Mouse (Mus musculus): Measurements from ENCODE around the gene Mak. TPM values are rescaled to one million over a fixed set of nuclear protein-coding genes. Genes with fewer than 3 reads are reported as not detected.

The Mak gene
- polyA plus RNA-seq, 1 experiment from 2014 or later = 2.9 TPM

GRCm38 (mm10) chr13:41047280-41047679 is 32.2 kb downstream of the Mak start:
- H3K27me3 ChIP-seq (replicated peaks; ENCODE audit: control insufficient read depth, insufficient read depth, low read length) = no peaks in the 10 kb centered on the region
- 83% methylated on average over 6 of the region's 6 CpGs for WGBS
- H3K9ac ChIP-seq (ENCODE audit: low read depth, low read length) = no peak overlapping the region
- no peaks in the 10 kb centered on the region for H3K36me3 ChIP-seq (ENCODE audit: control insufficient read depth, insufficient read depth, low read length)
- H3K4me3 ChIP-seq (ENCODE audit: low read depth, low read length) = no peak overlapping the region
- no peaks in the 10 kb centered on the region for H3K9me3 ChIP-seq (ENCODE audit: control insufficient read depth, low read length)
- no peaks in the 10 kb centered on the region for H3K4me1 ChIP-seq (ENCODE audit: control insufficient read depth, insufficient read depth, low read length)
- no peak overlapping the region for H3K27ac ChIP-seq (replicated peaks; ENCODE audit: low read depth, low read length)
- DNase-seq (ENCODE audit: low spot score) = no peak
- no peak for ATAC-seq (ENCODE audit: low read depth)
- no peak overlapping the region for H3K4me2 ChIP-seq (ENCODE audit: low read depth, low read length)

GRCm38 (mm10) chr13:41045901-41046300 is 33.6 kb downstream of the Mak start:
- DNase-seq (ENCODE audit: low spot score) (no peak), ATAC-seq (ENCODE audit: low read depth) (no peak)
- Histone ChIP-seq H3K9ac (ENCODE audit: low read depth, low read length) (no peak overlapping the region), H3K27me3 (replicated peaks; ENCODE audit: control insufficient read depth, insufficient read depth, low read length) (no peaks in the 10 kb centered on the region), H3K4me2 (ENCODE audit: low read depth, low read length) (no peak overlapping the region), H3K4me1 (ENCODE audit: control insufficient read depth, insufficient read depth, low read length) (no peaks in the 10 kb centered on the region), H3K27ac (replicated peaks; ENCODE audit: low read depth, low read length) (no peak overlapping the region), H3K36me3 (ENCODE audit: control insufficient read depth, insufficient read depth, low read length) (no peaks in the 10 kb centered on the region), H3K9me3 (ENCODE audit: control insufficient read depth, low read length) (no peaks in the 10 kb centered on the region), H3K4me3 (ENCODE audit: low read depth, low read length) (no peak overlapping the region)
- WGBS = 86% methylated on average over 8 of the region's 8 CpGs

- WGBS = 93% methylated on average over 4 of the region's 4 CpGs
- Histone ChIP-seq H3K27me3 (replicated peaks; ENCODE audit: control insufficient read depth, insufficient read depth, low read length) (no peaks in the 10 kb centered on the region), H3K4me1 (ENCODE audit: control insufficient read depth, insufficient read depth, low read length) (no peaks in the 10 kb centered on the region), H3K27ac (replicated peaks; ENCODE audit: low read depth, low read length) (no peak overlapping the region), H3K9me3 (ENCODE audit: control insufficient read depth, low read length) (no peaks in the 10 kb centered on the region), H3K36me3 (ENCODE audit: control insufficient read depth, insufficient read depth, low read length) (no peaks in the 10 kb centered on the region), H3K4me2 (ENCODE audit: low read depth, low read length) (no peak overlapping the region), H3K4me3 (ENCODE audit: low read depth, low read length) (no peak overlapping the region), H3K9ac (ENCODE audit: low read depth, low read length) (no peak overlapping the region)
- DNase-seq (ENCODE audit: low spot score) (no peak), ATAC-seq (ENCODE audit: low read depth) (no peak)
These were observed 37.0 kb downstream of the Mak start for GRCm38 (mm10) chr13:41042511-41042910.

- Histone ChIP-seq H3K9me3 (ENCODE audit: control insufficient read depth, low read length) (no peaks in the 10 kb centered on the region), H3K4me3 (ENCODE audit: low read depth, low read length) (no peak overlapping the region), H3K27ac (replicated peaks; ENCODE audit: low read depth, low read length) (no peak overlapping the region), H3K36me3 (ENCODE audit: control insufficient read depth, insufficient read depth, low read length) (no peaks in the 10 kb centered on the region), H3K4me1 (ENCODE audit: control insufficient read depth, insufficient read depth, low read length) (no peaks in the 10 kb centered on the region), H3K4me2 (ENCODE audit: low read depth, low read length) (no peak overlapping the region), H3K27me3 (replicated peaks; ENCODE audit: control insufficient read depth, insufficient read depth, low read length) (no peaks in the 10 kb centered on the region), H3K9ac (ENCODE audit: low read depth, low read length) (no peak overlapping the region)
- no peak for ATAC-seq (ENCODE audit: low read depth)
- 78% methylated on average over 5 of the region's 5 CpGs for WGBS
- DNase-seq (ENCODE audit: low spot score) = no peak
These were observed 49.4 kb downstream of the Mak start for GRCm38 (mm10) chr13:41030098-41030497.

GRCm38 (mm10) chr13:41022099-41022498 is 57.4 kb downstream of the Mak start:
- no peak overlapping the region for H3K27ac ChIP-seq (replicated peaks; ENCODE audit: low read depth, low read length)
- no peak overlapping the region for H3K4me2 ChIP-seq (ENCODE audit: low read depth, low read length)
- no peak overlapping the region for H3K4me3 ChIP-seq (ENCODE audit: low read depth, low read length)
- H3K4me1 ChIP-seq (ENCODE audit: control insufficient read depth, insufficient read depth, low read length) = peaks cover 5% of the 10 kb centered on the region
- H3K9ac ChIP-seq (ENCODE audit: low read depth, low read length) = no peak overlapping the region
- H3K9me3 ChIP-seq (ENCODE audit: control insufficient read depth, low read length) = no peaks in the 10 kb centered on the region
- peaks cover 50% of the 10 kb centered on the region for H3K36me3 ChIP-seq (ENCODE audit: control insufficient read depth, insufficient read depth, low read length)
- DNase-seq (ENCODE audit: low spot score) = no peak
- 88% methylated on average over 13 of the region's 13 CpGs for WGBS
- H3K27me3 ChIP-seq (replicated peaks; ENCODE audit: control insufficient read depth, insufficient read depth, low read length) = no peaks in the 10 kb centered on the region
- ATAC-seq (ENCODE audit: low read depth) = no peak

- DNase-seq (ENCODE audit: low spot score) (no peak), ATAC-seq (ENCODE audit: low read depth) (no peak)
- Histone ChIP-seq H3K27me3 (replicated peaks; ENCODE audit: control insufficient read depth, insufficient read depth, low read length) (no peaks in the 10 kb centered on the region), H3K27ac (replicated peaks; ENCODE audit: low read depth, low read length) (no peak overlapping the region), H3K4me2 (ENCODE audit: low read depth, low read length) (no peak overlapping the region), H3K9ac (ENCODE audit: low read depth, low read length) (no peak overlapping the region), H3K36me3 (ENCODE audit: control insufficient read depth, insufficient read depth, low read length) (peaks cover 50% of the 10 kb centered on the region), H3K9me3 (ENCODE audit: control insufficient read depth, low read length) (no peaks in the 10 kb centered on the region), H3K4me3 (ENCODE audit: low read depth, low read length) (no peak overlapping the region), H3K4me1 (ENCODE audit: control insufficient read depth, insufficient read depth, low read length) (peaks cover 8% of the 10 kb centered on the region)
- WGBS = 83% methylated on average over 6 of the region's 6 CpGs
These were observed 57.9 kb downstream of the Mak start for GRCm38 (mm10) chr13:41021607-41022006.

GRCm38 (mm10) chr13:41020494-41020893 is 59.0 kb downstream of the Mak start:
- peaks cover 11% of the 10 kb centered on the region for H3K4me1 ChIP-seq (ENCODE audit: control insufficient read depth, insufficient read depth, low read length)
- H3K4me3 ChIP-seq (ENCODE audit: low read depth, low read length) = no peak overlapping the region
- H3K27me3 ChIP-seq (replicated peaks; ENCODE audit: control insufficient read depth, insufficient read depth, low read length) = no peaks in the 10 kb centered on the region
- peaks cover 50% of the 10 kb centered on the region for H3K36me3 ChIP-seq (ENCODE audit: control insufficient read depth, insufficient read depth, low read length)
- H3K9me3 ChIP-seq (ENCODE audit: control insufficient read depth, low read length) = no peaks in the 10 kb centered on the region
- no peak overlapping the region for H3K9ac ChIP-seq (ENCODE audit: low read depth, low read length)
- DNase-seq (ENCODE audit: low spot score) (no peak), ATAC-seq (ENCODE audit: low read depth) (no peak)
- H3K27ac ChIP-seq (replicated peaks; ENCODE audit: low read depth, low read length) = no peak overlapping the region
- no peak overlapping the region for H3K4me2 ChIP-seq (ENCODE audit: low read depth, low read length)
- 70% methylated on average over 7 of the region's 7 CpGs for WGBS

- Histone ChIP-seq H3K36me3 (ENCODE audit: control insufficient read depth, insufficient read depth, low read length) (peaks cover 55% of the 10 kb centered on the region), H3K27ac (replicated peaks; ENCODE audit: low read depth, low read length) (no peak overlapping the region), H3K4me1 (ENCODE audit: control insufficient read depth, insufficient read depth, low read length) (peaks cover 11% of the 10 kb centered on the region), H3K9me3 (ENCODE audit: control insufficient read depth, low read length) (no peaks in the 10 kb centered on the region), H3K4me3 (ENCODE audit: low read depth, low read length) (no peak overlapping the region), H3K27me3 (replicated peaks; ENCODE audit: control insufficient read depth, insufficient read depth, low read length) (no peaks in the 10 kb centered on the region), H3K9ac (ENCODE audit: low read depth, low read length) (no peak overlapping the region), H3K4me2 (ENCODE audit: low read depth, low read length) (no peak overlapping the region)
- 94% methylated on average over 13 of the region's 13 CpGs for WGBS
- DNase-seq (ENCODE audit: low spot score) = no peak
- no peak for ATAC-seq (ENCODE audit: low read depth)
These were observed 60.5 kb downstream of the Mak start for GRCm38 (mm10) chr13:41018756-41019591.

GRCm38 (mm10) chr13:41018236-41018635 is 61.3 kb downstream of the Mak start:
- Histone ChIP-seq H3K9ac (ENCODE audit: low read depth, low read length) (no peak overlapping the region), H3K4me1 (ENCODE audit: control insufficient read depth, insufficient read depth, low read length) (peaks cover 11% of the 10 kb centered on the region), H3K27ac (replicated peaks; ENCODE audit: low read depth, low read length) (no peak overlapping the region), H3K9me3 (ENCODE audit: control insufficient read depth, low read length) (no peaks in the 10 kb centered on the region), H3K4me2 (ENCODE audit: low read depth, low read length) (no peak overlapping the region), H3K4me3 (ENCODE audit: low read depth, low read length) (no peak overlapping the region), H3K27me3 (replicated peaks; ENCODE audit: control insufficient read depth, insufficient read depth, low read length) (no peaks in the 10 kb centered on the region), H3K36me3 (ENCODE audit: control insufficient read depth, insufficient read depth, low read length) (peaks cover 51% of the 10 kb centered on the region)
- ATAC-seq (ENCODE audit: low read depth) (no peak), DNase-seq (ENCODE audit: low spot score) (no peak)
- whole genome bisulfite sequencing = 91% methylated on average over 9 of the region's 9 CpGs

All from embryonic facial prominence, embryonic 14.5 days (tissue).